Mouse (Mus musculus) MEL (cell line): Measurements from ENCODE around the gene Lims1.

ENCODE experiments used
- CHD1 ChIP-seq: IDR thresholded peaks from 2 replicates; pipeline ENCODE4 v1.6.1; 2012; ENCODE audit warnings: low read depth, mild to moderate bottlenecking, inconsistent platforms, low read length, improper control_type of control experiment
- CHD2 ChIP-seq: IDR thresholded peaks from 2 replicates; pipeline ENCODE4 v1.6.1; 2011; ENCODE audit warnings: low read length, improper control_type of control experiment
- CTCF ChIP-seq, 3 experiments: IDR thresholded peaks in 2 of 3; conservative IDR thresholded peaks in 1 of 3; 2 replicates each; pipeline ENCODE4 v1.5.1; 2011 to 2012; ENCODE audit warnings: low read length in 3 of 3, low read depth in 2 of 3, mild to moderate bottlenecking in 2 of 3, improper control_type of control experiment in 1 of 3, inconsistent platforms in 1 of 3, mixed read lengths in 1 of 3, moderate library complexity in 1 of 3; ENCODE audit not compliant: control insufficient read depth in 1 of 3, insufficient read depth in 1 of 3, poor library complexity in 1 of 3, severe bottlenecking in 1 of 3
- ETS1 ChIP-seq: IDR thresholded peaks from 2 replicates; pipeline ENCODE4 v1.6.1; 2012; ENCODE audit warnings: low read depth, mild to moderate bottlenecking, inconsistent platforms, low read length, improper control_type of control experiment, moderate library complexity
- GATA1 ChIP-seq: IDR thresholded peaks from 2 replicates; pipeline ENCODE4 v1.6.1; 2011; ENCODE audit warnings: low read depth, low read length, improper control_type of control experiment
- JUND ChIP-seq: IDR thresholded peaks from 2 replicates; pipeline ENCODE4 v1.6.1; 2011; ENCODE audit warnings: low read depth, mild to moderate bottlenecking, improper control_type of control experiment, low read length
- MAX ChIP-seq: IDR thresholded peaks from 2 replicates; pipeline ENCODE4 v1.6.1; 2011; ENCODE audit warnings: low read length, improper control_type of control experiment
- MAZ ChIP-seq: IDR thresholded peaks from 2 replicates; pipeline ENCODE4 v1.6.1; 2012; ENCODE audit warnings: low read depth, mild to moderate bottlenecking, inconsistent platforms, low read length, improper control_type of control experiment
- NELFE ChIP-seq: IDR thresholded peaks from 2 replicates; pipeline ENCODE4 v1.6.1; 2011; ENCODE audit warnings: low read depth, low read length, improper control_type of control experiment
- POLR2A ChIP-seq, 2 experiments: IDR thresholded peaks; 2 replicates each; pipeline ENCODE4 v1.6.1; 2011 to 2012; ENCODE audit warnings: low read length in 2 of 2, mild to moderate bottlenecking in 2 of 2, control low read depth in 1 of 2, improper control_type of control experiment in 1 of 2, low read depth in 1 of 2, moderate library complexity in 1 of 2; ENCODE audit not compliant: control insufficient read depth in 1 of 2, insufficient read depth in 1 of 2, poor library complexity in 1 of 2
- POLR2AphosphoS5 ChIP-seq: IDR thresholded peaks from 2 replicates; pipeline ENCODE4 v1.6.1; 2012; ENCODE audit warnings: low read depth, borderline replicate concordance, mild to moderate bottlenecking, inconsistent platforms, low read length, moderate library complexity, mixed read lengths
- SIN3A ChIP-seq: IDR thresholded peaks from 2 replicates; pipeline ENCODE4 v1.6.1; 2012; ENCODE audit warnings: low read length, improper control_type of control experiment, inconsistent platforms
- USF2 ChIP-seq, 2 experiments: IDR thresholded peaks; 2 replicates each; pipeline ENCODE4 v1.6.1; 2011 to 2012; ENCODE audit warnings: improper control_type of control experiment in 2 of 2, low read length in 2 of 2, borderline replicate concordance in 1 of 2, inconsistent platforms in 1 of 2, low read depth in 1 of 2, mild to moderate bottlenecking in 1 of 2; ENCODE audit not compliant: insufficient read depth in 1 of 2
- ZNF384 ChIP-seq: IDR thresholded peaks from 2 replicates; pipeline ENCODE4 v1.6.1; 2012; ENCODE audit warnings: low read depth, mild to moderate bottlenecking, inconsistent platforms, low read length, improper control_type of control experiment

- TF ChIP-seq POLR2A (IDR thresholded peaks at IDR 0.05; ENCODE audit: control insufficient read depth in 1 of 2, insufficient read depth in 1 of 2, low read depth in 1 of 2, low read length in 2 of 2, poor library complexity in 1 of 2) (no peak), MAZ (no peak), CTCF (IDR thresholded peaks at IDR 0.05 in 2 of 3, conservative IDR thresholded peaks at IDR 0.05 in 1 of 3; ENCODE audit: control insufficient read depth in 1 of 3, insufficient read depth in 1 of 3, low read depth in 2 of 3, low read length in 3 of 3, poor library complexity in 1 of 3, severe bottlenecking in 1 of 3) (no peak), ETS1 (peak; percentile 42; the same call in 1 of the 2 replicates), CHD2 (no peak), NELFE (no peak), CHD1 (no peak), GATA1 (no peak), POLR2AphosphoS5 (no peak), ZNF384 (no peak), USF2 (IDR thresholded peaks at IDR 0.05; ENCODE audit: borderline replicate concordance in 1 of 2, insufficient read depth in 1 of 2, low read depth in 1 of 2, low read length in 2 of 2) (no peak), SIN3A (no peak), JUND (no peak), MAX (no peak)
Measured at GRCm38 (mm10) chr10:58341685-58342084, 18.4 kb downstream of the Lims1 start.
